Mouse (Mus musculus): Measurements from ENCODE around the gene Ticam1. TPM values are rescaled to one million over a fixed set of nuclear protein-coding genes. Genes with fewer than 3 reads are reported as not detected.

The Ticam1 gene
- polyA plus RNA-seq, 1 experiment from 2014 or later: 1.5 TPM

DNA sequence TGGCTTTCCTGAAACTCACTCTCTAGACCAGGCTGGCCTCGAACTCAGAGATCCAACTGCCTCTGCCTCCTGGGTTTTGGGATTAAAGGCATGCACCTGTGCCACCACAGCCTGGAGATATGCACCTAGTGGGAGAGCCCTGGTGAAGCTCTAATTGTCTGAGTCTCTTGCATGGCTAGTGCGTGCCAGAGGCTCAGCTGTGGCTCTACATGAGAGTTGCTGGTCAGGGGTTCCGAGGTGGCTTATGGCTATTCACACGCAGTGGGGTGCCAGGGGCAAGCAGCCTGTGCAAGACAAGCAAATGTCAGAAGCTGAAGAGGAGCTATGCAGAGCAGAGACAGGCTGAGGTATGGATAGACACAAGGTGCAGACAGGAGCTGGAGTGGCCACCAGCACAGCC lies 21.9 kb downstream of the Ticam1 start:
- peak overlapping the region; percentile 17; the same call in 1 of the 2 replicates for H3K9ac ChIP-seq (ENCODE audit: low read depth, low read length)

DNA sequence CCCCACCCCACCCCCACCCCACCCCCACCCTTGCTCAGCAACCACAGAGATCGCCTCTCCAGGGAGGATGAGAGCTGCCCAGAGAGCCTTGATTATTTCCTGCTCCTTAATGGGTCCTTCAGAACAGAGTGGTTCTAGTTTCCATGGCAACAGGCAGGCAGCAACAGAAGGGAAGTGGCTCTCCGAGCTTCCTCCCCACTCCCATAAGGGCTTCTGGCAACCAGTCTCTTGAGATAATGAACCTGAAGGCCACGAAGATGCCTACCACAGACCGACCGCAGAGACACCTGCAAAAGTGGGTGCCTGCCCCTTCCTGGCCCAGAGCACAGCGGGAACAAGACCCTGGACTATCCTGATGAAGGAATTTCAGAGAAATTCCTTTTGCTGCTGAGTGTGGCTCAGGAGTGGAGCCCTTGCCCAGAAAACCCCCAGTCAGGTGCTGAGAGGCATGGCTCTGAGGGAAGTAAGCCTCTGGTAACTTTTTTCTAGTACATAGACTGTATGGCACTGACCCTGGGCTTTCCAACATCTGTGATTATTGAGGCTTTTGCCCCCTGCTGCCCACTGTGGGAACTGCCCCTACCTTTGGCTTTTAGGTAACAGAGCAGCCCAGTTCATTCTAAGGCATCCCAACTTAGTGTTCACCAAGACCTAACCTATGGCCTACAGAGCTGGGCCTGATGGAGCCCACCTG lies 25.3 kb downstream of the Ticam1 start:
- Histone ChIP-seq H3K27me3 (replicated peaks; ENCODE audit: control insufficient read depth, insufficient read depth, low read length) (0 out of 2 replicates have a peak, but pooled peaks cover 3% of the 10 kb centered on the region), H3K27ac (ENCODE audit: low read depth, low read length) (peak overlapping the region; percentile 67), H3K9me3 (ENCODE audit: control insufficient read depth, low read length) (no peaks in the 10 kb centered on the region), H3K4me3 (ENCODE audit: low read length) (no peak overlapping the region), H3K4me1 (ENCODE audit: control insufficient read depth, insufficient read depth, low read depth, low read length) (peaks cover 16% of the 10 kb centered on the region), H3K36me3 (ENCODE audit: control insufficient read depth, insufficient read depth, low read length) (no peaks in the 10 kb centered on the region), H3K9ac (ENCODE audit: low read depth, low read length) (peak overlapping the region; percentile 35; the same call in 1 of the 2 replicates), H3K4me2 (ENCODE audit: low read length) (peak overlapping the region; percentile 38)
- peak; percentile 53 for ATAC-seq
- WGBS: 14% methylated on average over 6 of the region's 6 CpGs

More for the DNA sequence above, 21.9 kb downstream of the Ticam1 start:
- WGBS: 79% methylated on average over 4 of the region's 4 CpGs
- H3K36me3 ChIP-seq (ENCODE audit: control insufficient read depth, insufficient read depth, low read length): peaks cover 5% of the 10 kb centered on the region; the same call in 1 of the 2 replicates
- H3K27me3 ChIP-seq (replicated peaks; ENCODE audit: control insufficient read depth, insufficient read depth, low read length): no peaks in the 10 kb centered on the region
- H3K27ac ChIP-seq (ENCODE audit: low read depth, low read length): peak overlapping the region; percentile 21
- no peaks in the 10 kb centered on the region for H3K9me3 ChIP-seq (ENCODE audit: control insufficient read depth, low read length)
- H3K4me1 ChIP-seq (ENCODE audit: control insufficient read depth, insufficient read depth, low read depth, low read length): peaks cover 39% of the 10 kb centered on the region
- H3K4me2 ChIP-seq (ENCODE audit: low read length): no peak overlapping the region
- H3K4me3 ChIP-seq (ENCODE audit: low read length): no peak overlapping the region
- no peak for ATAC-seq

DNA sequence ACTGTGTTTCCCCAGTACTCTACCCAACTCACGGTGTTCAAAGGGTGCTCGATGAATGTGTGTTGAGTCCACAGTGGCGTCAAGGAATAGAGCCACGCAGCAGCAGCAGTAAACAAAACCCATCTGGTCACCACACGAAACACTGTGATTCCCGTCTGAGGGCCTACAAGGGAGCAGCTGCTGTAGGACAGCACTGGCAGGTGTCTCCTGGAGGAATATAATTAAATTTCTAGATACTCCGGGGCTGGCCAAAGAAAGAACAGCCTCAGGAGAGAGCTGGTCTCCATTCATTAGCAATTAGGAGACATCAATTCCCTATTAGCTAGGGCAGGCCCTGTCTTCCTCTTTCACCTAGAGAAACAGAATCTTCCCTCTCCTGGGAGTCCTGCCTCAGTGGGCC lies 31.0 kb downstream of the Ticam1 start:
- no peak for ATAC-seq
- no peak overlapping the region for H3K9ac ChIP-seq (ENCODE audit: low read depth, low read length)
- no peak overlapping the region for H3K4me2 ChIP-seq (ENCODE audit: low read length)
- H3K9me3 ChIP-seq (ENCODE audit: control insufficient read depth, low read length): no peaks in the 10 kb centered on the region
- H3K4me1 ChIP-seq (ENCODE audit: control insufficient read depth, insufficient read depth, low read depth, low read length): peaks cover 6% of the 10 kb centered on the region
- WGBS: 36% methylated on average over 7 of the region's 7 CpGs
- H3K4me3 ChIP-seq (ENCODE audit: low read length): no peak overlapping the region
- no peak overlapping the region for H3K27ac ChIP-seq (ENCODE audit: low read depth, low read length)
- H3K27me3 ChIP-seq (replicated peaks; ENCODE audit: control insufficient read depth, insufficient read depth, low read length): peaks cover 5% of the 10 kb centered on the region
- no peaks in the 10 kb centered on the region for H3K36me3 ChIP-seq (ENCODE audit: control insufficient read depth, insufficient read depth, low read length)

DNA sequence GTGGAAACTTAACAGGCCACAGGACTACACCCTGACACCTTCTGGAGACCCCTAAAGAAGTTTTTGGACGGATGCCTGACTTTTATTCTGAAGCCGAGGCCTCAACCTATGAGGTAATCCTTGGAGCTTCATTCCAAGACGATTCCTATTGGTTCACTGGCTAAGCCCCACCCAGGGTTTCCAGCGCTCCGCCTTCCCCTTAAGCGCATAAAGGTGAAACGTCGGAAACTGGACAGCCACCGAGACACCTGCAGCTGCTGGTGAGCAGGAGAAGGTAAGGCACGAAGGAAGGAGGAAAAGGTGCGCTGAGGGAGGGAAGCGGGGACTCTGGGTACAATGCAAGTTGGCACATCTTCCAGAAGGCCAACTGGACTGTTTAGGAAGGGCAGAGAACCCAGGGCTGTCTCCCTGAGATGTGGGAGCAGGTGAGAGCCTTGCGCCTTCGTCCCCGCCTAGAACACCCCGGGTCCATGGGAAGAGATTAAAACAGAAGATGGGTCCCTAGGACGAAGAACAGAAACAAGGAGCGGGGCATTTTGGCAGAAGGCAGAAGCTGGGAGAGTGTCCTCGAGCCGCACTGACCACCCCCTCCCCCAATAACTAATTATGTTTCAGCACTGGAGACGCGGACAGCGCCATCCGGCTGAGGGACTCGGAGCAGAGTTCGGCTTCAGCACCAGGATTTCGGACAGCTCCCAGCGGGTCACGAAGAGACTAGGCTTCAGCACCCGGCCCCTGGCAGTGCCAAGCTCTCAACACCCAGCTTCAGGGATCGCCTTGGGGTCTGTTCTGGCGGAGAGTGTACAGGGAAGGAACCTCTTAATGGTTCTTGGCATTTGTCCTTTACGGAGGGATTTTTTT lies 34.8 kb downstream of the Ticam1 start:
- H3K9ac ChIP-seq (ENCODE audit: low read depth, low read length): peak overlapping the region; percentile 68
- peak overlapping the region; percentile 60 for H3K4me3 ChIP-seq (ENCODE audit: low read length)
- H3K4me2 ChIP-seq (ENCODE audit: low read length): peak overlapping the region; percentile 64
- 0 out of 2 replicates have a peak, but pooled peaks cover 3% of the 10 kb centered on the region for H3K4me1 ChIP-seq (ENCODE audit: control insufficient read depth, insufficient read depth, low read depth, low read length)
- under 1% methylated on average over 33 of the region's 33 CpGs for WGBS
- peak; percentile 95 for ATAC-seq
- no peaks in the 10 kb centered on the region for H3K9me3 ChIP-seq (ENCODE audit: control insufficient read depth, low read length)
- H3K27me3 ChIP-seq (replicated peaks; ENCODE audit: control insufficient read depth, insufficient read depth, low read length): peaks cover 3% of the 10 kb centered on the region
- no peaks in the 10 kb centered on the region for H3K36me3 ChIP-seq (ENCODE audit: control insufficient read depth, insufficient read depth, low read length)
- peak overlapping the region; percentile 48; the same call in 1 of the 2 replicates for H3K27ac ChIP-seq (ENCODE audit: low read depth, low read length)

DNA sequence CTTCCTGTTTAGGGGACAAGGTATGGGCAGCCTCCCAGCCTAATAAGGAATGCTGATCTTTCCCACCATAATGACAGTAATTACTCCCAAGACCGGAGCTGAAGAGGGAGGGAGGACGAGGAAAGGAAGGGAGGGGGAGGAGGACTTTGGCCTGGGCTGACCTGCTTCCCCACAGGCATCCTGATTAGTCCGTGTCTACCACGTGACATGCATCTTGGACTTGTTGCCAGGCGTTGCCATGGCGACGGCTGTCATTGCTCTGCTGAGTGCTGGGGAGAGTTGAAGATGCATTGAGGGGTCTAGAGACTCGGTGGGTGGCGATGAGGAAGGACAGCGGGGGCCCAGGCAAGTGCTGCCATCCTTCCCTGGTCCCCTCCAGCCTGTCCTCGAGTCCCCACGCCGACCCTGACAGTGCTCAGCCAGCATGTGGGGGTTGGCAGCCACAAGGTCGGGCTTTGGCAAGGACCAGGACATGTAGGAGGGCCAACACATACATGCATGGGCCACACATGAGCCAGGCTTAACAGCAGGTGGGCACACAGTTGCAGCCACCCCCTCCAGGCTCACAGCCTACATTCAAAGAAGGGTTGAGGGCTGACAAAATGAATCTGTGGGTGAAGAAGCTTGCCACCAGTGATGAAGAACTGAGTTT lies 42.6 kb downstream of the Ticam1 start:
- Histone ChIP-seq H3K27ac (ENCODE audit: low read depth, low read length) (peak overlapping the region; percentile 39; the same call in 1 of the 2 replicates), H3K9ac (ENCODE audit: low read depth, low read length) (peak overlapping the region; percentile 27; the same call in 1 of the 2 replicates), H3K4me1 (ENCODE audit: control insufficient read depth, insufficient read depth, low read depth, low read length) (peaks cover 11% of the 10 kb centered on the region), H3K36me3 (ENCODE audit: control insufficient read depth, insufficient read depth, low read length) (no peaks in the 10 kb centered on the region), H3K9me3 (ENCODE audit: control insufficient read depth, low read length) (no peaks in the 10 kb centered on the region), H3K4me2 (ENCODE audit: low read length) (peak overlapping the region; percentile 59), H3K4me3 (ENCODE audit: low read length) (peak overlapping the region; percentile 20), H3K27me3 (replicated peaks; ENCODE audit: control insufficient read depth, insufficient read depth, low read length) (no peaks in the 10 kb centered on the region)
- peak; percentile 95 for ATAC-seq
- 2% methylated on average over 14 of the region's 14 CpGs for WGBS

DNA sequence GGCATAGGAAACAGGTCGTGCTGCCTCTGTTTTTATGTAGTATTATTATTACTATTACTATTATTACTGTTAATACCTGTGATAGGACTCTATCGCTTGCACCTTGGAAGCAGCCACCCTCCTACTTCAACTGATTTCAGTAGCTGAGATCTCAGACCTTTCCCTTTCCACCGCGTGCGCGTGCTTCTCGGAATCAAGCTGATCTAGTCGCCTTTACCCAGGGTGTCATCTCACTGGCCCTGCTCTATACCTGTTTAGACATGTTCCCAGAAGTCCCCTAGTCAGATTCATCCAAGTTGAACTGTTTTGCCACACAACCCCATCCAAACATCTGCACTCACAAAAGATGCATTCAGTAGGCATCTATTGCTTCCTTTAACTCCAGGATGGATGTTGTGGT lies 43.2 kb downstream of the Ticam1 start:
- Histone ChIP-seq H3K4me1 (ENCODE audit: control insufficient read depth, insufficient read depth, low read depth, low read length) (peaks cover 11% of the 10 kb centered on the region), H3K4me2 (ENCODE audit: low read length) (peak overlapping the region; percentile 59), H3K9ac (ENCODE audit: low read depth, low read length) (peak overlapping the region; percentile 2; the same call in 1 of the 2 replicates), H3K9me3 (ENCODE audit: control insufficient read depth, low read length) (no peaks in the 10 kb centered on the region), H3K36me3 (ENCODE audit: control insufficient read depth, insufficient read depth, low read length) (no peaks in the 10 kb centered on the region), H3K27me3 (replicated peaks; ENCODE audit: control insufficient read depth, insufficient read depth, low read length) (no peaks in the 10 kb centered on the region), H3K4me3 (ENCODE audit: low read length) (peak overlapping the region; percentile 20; the same call in 1 of the 2 replicates), H3K27ac (ENCODE audit: low read depth, low read length) (no peak overlapping the region)
- ATAC-seq: peak; percentile 32
- 50% methylated on average over 8 of the region's 8 CpGs for WGBS

DNA sequence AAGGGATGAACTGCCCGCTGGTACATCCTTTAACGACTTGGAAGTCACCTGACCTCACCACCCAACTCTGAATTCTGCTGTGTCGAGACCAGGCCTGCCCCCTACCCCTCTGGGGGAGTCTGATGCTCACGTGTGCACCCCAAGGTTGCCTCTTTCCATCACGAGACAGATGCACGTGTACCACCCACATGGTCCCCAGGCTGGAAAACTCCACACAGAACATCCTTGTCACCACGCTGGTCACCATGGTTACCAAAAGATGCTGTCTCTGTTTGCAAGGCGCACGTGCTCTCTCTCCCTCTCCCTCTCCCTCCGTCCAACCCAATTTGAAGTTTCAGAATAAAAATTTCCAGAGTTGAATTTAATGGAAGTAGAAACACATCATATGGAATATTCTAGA lies 46.6 kb downstream of the Ticam1 start:
- no peak overlapping the region for H3K4me3 ChIP-seq (ENCODE audit: low read length)
- no peak overlapping the region for H3K27ac ChIP-seq (ENCODE audit: low read depth, low read length)
- H3K9me3 ChIP-seq (ENCODE audit: control insufficient read depth, low read length): no peaks in the 10 kb centered on the region
- H3K4me1 ChIP-seq (ENCODE audit: control insufficient read depth, insufficient read depth, low read depth, low read length): peaks cover 11% of the 10 kb centered on the region
- no peaks in the 10 kb centered on the region for H3K36me3 ChIP-seq (ENCODE audit: control insufficient read depth, insufficient read depth, low read length)
- WGBS: 53% methylated on average over 10 of the region's 10 CpGs
- H3K27me3 ChIP-seq (replicated peaks; ENCODE audit: control insufficient read depth, insufficient read depth, low read length): peaks cover 2% of the 10 kb centered on the region; the same call in 1 of the 2 replicates
- no peak for ATAC-seq
- H3K9ac ChIP-seq (ENCODE audit: low read depth, low read length): no peak overlapping the region
- H3K4me2 ChIP-seq (ENCODE audit: low read length): no peak overlapping the region

DNA sequence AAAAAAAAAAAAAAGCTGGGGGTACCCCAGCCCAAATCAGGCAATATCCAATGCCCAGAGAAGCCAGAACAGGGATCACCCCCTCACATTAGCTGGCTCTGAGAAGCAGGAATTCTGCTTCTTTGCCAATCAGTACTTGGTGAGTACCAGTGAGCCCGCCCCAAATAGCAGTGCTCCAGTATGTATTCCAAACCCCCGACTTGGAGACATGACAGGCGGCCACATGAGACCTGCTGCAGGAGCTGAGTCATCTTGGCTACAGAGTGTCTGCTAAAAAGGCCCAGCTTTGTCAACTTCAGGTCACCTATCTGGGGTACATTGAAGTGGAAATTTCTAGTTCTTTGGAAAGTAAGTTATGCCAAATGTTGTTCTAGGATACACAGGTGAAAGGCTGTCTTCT lies 50.0 kb downstream of the Ticam1 start:
- WGBS: 77% methylated on average over 3 of the region's 3 CpGs
- H3K9ac ChIP-seq (ENCODE audit: low read depth, low read length): no peak overlapping the region
- H3K27ac ChIP-seq (ENCODE audit: low read depth, low read length): no peak overlapping the region
- no peaks in the 10 kb centered on the region for H3K4me1 ChIP-seq (ENCODE audit: control insufficient read depth, insufficient read depth, low read depth, low read length)
- H3K4me3 ChIP-seq (ENCODE audit: low read length): no peak overlapping the region
- no peak for ATAC-seq
- peaks cover 2% of the 10 kb centered on the region; the same call in 1 of the 2 replicates for H3K27me3 ChIP-seq (replicated peaks; ENCODE audit: control insufficient read depth, insufficient read depth, low read length)
- H3K4me2 ChIP-seq (ENCODE audit: low read length): no peak overlapping the region
- no peaks in the 10 kb centered on the region for H3K9me3 ChIP-seq (ENCODE audit: control insufficient read depth, low read length)
- no peaks in the 10 kb centered on the region for H3K36me3 ChIP-seq (ENCODE audit: control insufficient read depth, insufficient read depth, low read length)
